Mouse (Mus musculus) left cerebral cortex, adult 2 months (tissue): ENCODE data around the gene C130026I21Rik. TPM values are rescaled to one million over a fixed set of nuclear protein-coding genes. Genes with fewer than 3 reads are reported as not detected.
"Not testable (repeated sequence)": the region's sequence is repeated elsewhere in the genome, so short reads cannot be mapped to it uniquely, and the experiment has no call there.

Experiments
- DNase-seq, 2 experiments: peaks; one replicate each; pipeline ENCODE4 v3.0.0; 2021 to 2022; ENCODE audit warnings: low spot score in 2 of 2, mixed read lengths in 1 of 2; ENCODE audit errors: extremely low spot score in 1 of 2
- H3K27ac ChIP-seq: fragments of 200-600 bp; 2 replicates; pipeline ENCODE4 v1.8.1; 2022
- H3K4me3 ChIP-seq: fragments of 200-600 bp; 2 replicates; pipeline ENCODE4 v1.8.1; 2022
- intact Hi-C: fragments of 180-260 bp; cut with DNase I; formaldehyde crosslinking; loops from one replicate; pipeline ENCODE4 v1.15.1; 2025
- total RNA-seq, 2 experiments: library from RNA; stranded (reverse); gene quantifications; 2 replicates each; pipeline ENCODE4 v1.2.3; 2021

Gene C130026I21Rik
- total RNA-seq, 2 experiments from 2014 or later, result 0.70 TPM; not detected in 1

DNA sequence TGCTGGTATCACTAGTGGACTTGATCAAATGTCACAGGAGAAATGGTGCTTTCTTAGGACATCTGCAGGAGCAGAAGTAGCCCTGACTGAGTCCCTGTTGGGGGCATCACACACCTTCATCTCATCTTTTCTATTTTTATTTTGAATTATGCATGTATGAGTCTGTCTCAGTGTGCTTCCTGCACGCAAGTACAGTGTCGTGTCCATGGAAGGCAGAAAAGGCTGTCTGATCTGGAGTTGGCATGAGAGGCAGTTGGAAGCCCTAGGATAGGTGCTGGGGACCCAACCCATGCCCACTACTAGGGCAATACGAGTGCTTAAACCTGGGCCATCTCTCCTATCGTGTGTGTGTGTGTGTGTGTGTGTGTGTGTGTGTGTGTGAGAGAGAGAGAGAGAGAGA, 165.0 kb downstream of the C130026I21Rik start:
- H3K4me3 ChIP-seq, H3K27ac ChIP-seq, DNase-seq, intact Hi-C loops: not testable (repeated sequence)

DNA sequence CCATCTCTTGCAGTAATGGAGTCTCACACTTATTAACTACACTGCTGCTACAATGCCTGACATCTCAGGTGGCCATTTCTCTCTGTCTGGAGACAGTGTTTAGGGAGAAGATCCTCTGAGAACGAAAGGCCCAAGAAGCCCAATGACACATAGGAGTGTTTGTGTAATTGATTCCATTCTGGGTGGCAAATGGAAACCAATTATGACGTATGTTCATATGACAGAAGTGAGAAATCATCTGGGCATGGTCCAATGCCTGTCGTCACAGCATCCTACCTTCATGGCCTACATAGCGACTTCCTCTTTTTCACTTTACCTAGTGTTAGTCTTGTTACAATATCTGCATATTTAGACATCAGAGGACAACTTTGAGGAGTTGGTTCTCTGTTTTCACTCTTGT, 168.6 kb downstream of the C130026I21Rik start:
- H3K27ac ChIP-seq, intact Hi-C loops, H3K4me3 ChIP-seq, DNase-seq: not testable (repeated sequence)

DNA sequence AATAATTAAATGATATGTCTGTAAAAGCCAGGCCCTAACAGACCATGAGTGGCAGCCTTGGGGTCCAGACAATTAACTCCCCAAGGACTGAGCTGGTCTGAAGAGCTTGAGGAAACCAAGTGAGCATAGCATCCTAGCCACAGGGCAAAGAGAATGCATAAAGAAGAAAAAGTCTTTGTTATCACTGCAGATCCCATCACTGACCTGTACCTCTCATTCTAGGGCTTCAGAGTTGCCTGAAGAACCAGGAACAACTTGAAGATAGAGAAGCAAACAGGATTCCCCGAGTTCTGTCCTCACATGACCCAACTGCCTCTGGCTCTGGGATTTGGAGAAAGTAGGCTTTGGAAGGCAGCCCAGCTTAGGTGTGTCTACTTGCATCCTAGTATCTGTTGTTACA, 170.5 kb downstream of the C130026I21Rik start, which contains the start of gene Gm10553:
Gene Gm10553 (plus strand): TSS at position 301 of the 400 bp plus-strand sequence.
- intact Hi-C loops, H3K4me3 ChIP-seq, H3K27ac ChIP-seq, DNase-seq: not testable (repeated sequence)

DNA sequence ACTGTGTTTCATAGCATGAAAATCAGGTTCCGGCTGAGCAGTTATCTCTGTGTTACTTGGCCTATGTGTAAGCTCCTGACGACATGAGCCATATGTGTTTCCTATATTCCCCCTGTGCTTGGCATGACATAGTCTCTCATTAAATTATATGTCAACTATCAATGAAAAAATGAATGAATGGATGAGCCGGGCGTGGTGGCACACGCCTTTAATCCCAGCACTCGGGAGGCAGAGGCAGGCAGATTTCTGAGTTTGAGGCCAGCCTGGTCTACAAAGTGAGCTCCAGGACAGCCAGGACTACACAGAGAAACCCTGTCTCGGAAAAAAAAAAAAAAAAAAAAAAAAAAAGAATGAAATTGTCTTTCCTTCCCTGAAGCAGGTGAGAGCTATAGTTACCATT, 171.3 kb downstream of the C130026I21Rik start:
- H3K27ac ChIP-seq, H3K4me3 ChIP-seq, DNase-seq, intact Hi-C loops: not testable (repeated sequence)

DNA sequence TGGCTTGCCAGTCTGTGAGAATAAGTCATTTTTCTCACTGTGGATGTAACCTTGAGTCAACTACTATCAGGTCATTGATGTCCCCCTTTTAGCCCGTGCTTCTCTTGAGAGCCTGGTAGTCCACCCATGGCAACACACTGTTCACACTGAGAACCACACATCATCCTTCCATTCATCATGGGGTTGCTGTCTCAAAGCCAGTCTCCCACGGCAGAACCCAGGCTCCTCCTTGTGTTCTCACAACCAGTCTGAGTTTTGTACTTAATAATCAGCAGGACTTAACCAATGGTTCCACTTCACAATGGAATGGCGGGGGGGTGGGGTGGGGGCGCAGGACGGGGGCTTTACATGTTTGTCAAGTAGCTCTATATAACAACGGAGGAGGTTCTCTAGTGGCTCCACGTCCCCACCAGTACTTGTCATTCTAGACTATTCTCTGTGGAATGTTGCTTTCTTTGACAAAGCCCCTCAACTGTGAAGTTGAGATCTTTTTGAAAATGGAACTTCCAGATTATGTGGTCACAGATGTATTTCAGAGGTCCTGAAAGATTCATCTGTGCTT, 177.3 kb downstream of the C130026I21Rik start:
- intact Hi-C loops, DNase-seq: not testable (repeated sequence)

DNA sequence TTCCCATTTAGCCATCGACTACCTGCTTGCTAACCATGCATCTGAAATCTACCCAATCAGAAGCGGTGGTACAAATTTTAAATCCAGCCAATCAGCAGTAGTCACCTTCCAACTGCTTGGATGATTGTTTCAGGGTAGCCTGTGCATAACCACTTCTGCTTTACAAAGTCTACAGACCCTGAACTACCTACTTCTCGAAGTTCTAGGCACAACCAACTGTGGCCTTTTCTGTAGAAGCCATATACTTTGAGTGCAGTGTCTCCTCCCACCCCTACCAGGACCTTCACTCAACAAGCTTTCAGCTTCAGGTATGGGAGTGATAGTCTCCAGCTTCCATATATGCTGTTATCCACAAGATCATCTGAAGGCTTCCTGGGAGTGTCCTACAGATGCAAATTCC, 178.2 kb downstream of the C130026I21Rik start:
- DNase-seq, H3K27ac ChIP-seq, intact Hi-C loops, H3K4me3 ChIP-seq: not testable (repeated sequence)

More for the DNA sequence above, 177.3 kb downstream of the C130026I21Rik start:
- H3K4me3 ChIP-seq, H3K27ac ChIP-seq: not testable (repeated sequence)

DNA sequence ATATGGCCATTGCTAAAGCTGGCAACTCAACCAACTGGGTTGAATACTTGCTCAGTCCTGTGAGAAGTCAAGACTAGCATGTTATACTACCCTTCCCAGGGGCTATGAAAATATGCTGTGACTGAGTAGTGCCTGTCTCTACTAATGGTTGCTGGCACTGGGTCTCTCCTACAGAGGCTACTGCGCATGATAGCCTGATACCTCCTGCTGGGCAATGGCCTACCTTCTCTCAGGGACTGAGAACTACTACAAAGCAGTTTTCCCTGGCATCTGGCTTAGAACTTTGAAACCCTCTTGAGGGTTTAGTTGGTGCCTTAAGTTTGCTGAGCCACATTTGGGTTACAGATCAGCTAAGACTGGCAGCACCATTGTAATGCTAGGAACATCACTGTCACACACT, 184.2 kb downstream of the C130026I21Rik start:
- intact Hi-C loops, DNase-seq, H3K4me3 ChIP-seq, H3K27ac ChIP-seq: not testable (repeated sequence)

DNA sequence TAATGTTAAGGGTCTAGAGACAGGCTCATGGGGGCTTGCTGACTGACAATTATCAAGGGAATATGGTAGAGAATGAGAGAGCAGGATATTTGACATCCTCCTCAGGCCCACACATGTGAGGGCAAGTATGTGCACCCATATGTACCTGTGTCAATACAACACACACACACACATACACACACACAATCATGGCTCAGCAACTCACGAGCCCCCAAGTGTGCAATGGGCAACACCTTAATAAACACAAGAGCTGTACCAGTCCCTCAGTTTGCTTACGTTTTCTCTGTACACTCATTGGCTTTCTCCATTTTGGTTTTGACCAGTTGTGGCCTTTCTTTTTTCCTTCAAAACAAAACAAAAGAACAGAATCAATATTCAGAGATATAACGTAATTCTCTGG, 185.6 kb downstream of the C130026I21Rik start:
- H3K4me3 ChIP-seq, intact Hi-C loops, DNase-seq, H3K27ac ChIP-seq: not testable (repeated sequence)

DNA sequence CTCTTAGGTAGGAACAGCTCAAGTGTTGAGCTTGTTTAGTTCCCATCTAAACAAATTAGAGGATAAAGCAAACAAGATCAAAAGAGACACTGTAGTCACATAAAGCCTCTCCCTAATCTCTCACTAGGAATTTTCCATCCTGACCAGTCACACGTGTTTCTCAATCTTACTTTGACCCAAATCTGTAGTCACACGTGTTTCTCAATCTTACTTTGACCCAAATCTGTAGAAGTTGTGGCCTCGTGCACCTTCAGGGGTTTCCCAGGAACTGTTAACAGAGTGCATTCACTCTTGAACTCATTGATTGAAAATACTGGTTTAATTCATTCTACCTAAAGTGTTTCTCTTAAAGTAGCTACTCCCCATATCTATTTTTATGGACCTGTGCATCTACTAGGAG, 197.3 kb downstream of the C130026I21Rik start:
- H3K27ac ChIP-seq, H3K4me3 ChIP-seq, intact Hi-C loops, DNase-seq: not testable (repeated sequence)

DNA sequence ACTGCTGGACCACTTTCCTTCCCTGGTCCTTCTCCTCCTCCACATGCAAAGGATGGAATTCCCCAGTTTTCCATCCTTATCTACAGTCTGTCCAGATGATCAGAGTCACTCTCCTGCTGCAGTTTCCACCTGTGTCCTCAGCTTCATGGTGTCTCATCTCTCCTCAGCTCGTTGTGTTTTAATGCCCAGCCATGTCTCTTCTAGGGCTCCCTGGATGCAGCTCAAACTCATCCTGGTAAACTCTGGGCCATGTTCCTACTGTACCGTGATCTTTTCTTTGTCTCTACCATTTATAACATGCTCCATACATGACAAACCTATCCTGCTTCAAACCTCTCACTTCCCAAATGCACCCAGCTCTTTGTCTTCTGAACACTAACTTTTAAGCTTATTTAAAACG, 198.7 kb downstream of the C130026I21Rik start:
- H3K4me3 ChIP-seq, intact Hi-C loops, DNase-seq, H3K27ac ChIP-seq: not testable (repeated sequence)

DNA sequence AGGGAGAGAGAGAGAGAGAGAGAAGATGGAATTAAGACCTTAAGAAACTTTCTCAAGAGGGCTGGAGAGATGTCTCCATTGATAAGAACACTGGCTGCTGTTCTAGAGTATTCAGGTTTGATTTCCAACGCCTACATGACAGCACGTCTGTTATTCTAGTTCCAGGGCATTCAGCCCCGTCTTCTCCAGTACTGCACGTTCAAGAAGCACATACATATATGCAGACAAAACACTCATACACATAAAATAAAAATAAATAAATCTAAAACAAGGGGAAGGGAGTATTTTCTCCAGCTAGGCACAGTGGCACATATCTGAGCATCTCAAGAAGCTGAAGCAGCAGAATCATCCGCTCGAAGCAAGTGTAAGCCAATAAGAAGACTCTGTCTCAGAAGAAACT, 234.6 kb downstream of the C130026I21Rik start:
- intact Hi-C loops, H3K27ac ChIP-seq, DNase-seq, H3K4me3 ChIP-seq: not testable (repeated sequence)

DNA sequence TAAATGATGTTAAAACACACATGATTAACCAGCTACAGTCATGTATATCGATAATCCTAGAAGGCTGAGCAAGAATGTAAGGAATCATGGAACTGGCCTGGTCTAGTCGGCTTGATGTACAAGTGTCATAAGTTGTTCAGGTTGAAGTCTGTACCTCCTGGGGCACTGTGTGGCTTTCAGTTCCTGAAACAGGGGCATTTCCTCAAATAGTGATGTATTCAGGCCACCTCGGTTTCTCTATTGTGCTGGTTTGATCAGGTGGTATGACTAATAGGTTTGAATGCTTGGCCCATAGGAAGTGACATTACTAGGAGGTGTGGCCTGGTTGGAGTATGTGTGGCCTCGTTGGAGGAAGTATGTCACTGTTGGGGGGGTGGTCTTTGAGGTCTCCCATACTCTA, 236.0 kb downstream of the C130026I21Rik start:
- H3K27ac ChIP-seq, DNase-seq, intact Hi-C loops, H3K4me3 ChIP-seq: not testable (repeated sequence)

DNA sequence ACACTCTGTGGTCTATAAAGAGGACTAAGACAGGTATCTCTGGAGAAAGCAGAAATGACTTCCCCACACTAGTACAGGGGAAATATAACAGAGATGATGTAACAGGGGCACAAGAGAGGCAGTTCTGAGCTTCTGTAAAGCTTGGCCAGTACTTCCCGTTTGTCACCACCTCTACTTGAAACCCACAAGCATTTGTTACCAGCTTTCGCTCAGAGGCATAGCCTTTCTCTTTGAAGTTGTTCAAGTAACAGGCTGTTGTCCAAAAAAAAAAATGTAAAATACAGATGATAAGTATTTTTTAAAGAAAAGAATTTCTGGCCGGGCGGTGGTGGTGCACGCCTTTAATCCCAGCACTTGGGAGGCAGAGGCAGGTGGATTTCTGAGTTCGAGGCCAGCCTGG, 236.8 kb downstream of the C130026I21Rik start:
- intact Hi-C loops, DNase-seq, H3K27ac ChIP-seq, H3K4me3 ChIP-seq: not testable (repeated sequence)

DNA sequence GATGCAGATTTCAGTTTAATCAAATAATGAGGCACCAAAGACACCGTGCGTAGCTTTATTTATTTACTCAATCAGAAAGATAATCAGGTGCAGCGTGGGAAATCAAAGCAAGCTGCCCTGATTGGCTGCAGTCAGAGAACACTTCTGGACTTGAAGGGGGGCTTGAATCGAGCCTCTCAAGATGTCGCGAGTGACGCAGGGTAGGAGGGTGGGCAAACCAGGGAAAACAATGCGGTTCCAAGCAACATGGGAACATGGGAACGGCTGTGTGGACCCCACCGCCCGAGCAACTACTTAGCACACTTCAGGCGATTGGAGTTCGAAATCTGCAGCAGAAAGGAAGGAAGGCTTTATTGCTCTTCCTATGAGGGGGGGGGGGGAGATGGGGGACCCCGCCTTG, 240.2 kb downstream of the C130026I21Rik start:
- H3K27ac ChIP-seq, intact Hi-C loops: not testable (repeated sequence)

DNA sequence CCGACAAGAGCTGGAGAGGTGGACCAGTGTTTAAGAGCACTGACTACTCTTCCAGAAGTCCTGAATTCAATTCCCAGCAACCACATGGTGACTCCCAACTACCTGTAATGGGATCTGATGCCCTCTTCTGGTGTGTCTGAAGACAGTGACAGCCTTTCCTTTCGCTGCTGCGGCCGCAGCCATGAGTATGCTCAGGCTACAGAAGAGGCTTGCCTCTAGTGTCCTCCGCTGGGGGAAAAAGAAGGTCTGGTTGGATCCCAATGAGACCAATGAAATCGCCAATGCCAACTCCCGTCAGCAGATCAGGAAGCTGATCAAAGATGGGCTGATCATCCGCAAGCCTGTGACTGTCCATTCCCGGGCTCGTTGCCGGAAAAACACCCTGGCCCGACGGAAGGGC, 258.4 kb downstream of the C130026I21Rik start:
- H3K4me3 ChIP-seq, intact Hi-C loops: not testable (repeated sequence)

More for the DNA sequence above, 240.2 kb downstream of the C130026I21Rik start:
- not testable (repeated sequence) for DNase-seq, H3K4me3 ChIP-seq

DNA sequence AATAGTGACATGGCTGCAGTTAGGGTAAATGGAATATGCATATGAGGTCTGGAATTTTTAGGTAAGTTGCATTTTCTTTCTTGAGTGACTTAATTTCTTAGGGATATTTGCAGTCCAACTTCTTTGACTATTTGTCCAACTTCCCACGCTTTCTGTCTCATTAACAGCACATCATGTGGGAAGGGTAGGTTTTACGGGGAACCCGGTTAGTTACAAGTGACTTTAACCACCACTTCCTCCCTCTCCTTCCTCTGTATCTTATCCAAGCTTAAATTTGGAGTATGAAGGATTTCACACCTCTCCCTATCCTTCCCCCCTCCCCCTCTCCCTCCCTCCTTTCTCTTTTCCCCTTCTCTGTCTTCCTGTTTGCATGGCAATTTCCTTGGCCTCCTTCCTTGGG, 259.4 kb downstream of the C130026I21Rik start:
- intact Hi-C loops, DNase-seq, H3K27ac ChIP-seq, H3K4me3 ChIP-seq: not testable (repeated sequence)

More for the DNA sequence above, 258.4 kb downstream of the C130026I21Rik start:
- H3K27ac ChIP-seq, DNase-seq: not testable (repeated sequence)

DNA sequence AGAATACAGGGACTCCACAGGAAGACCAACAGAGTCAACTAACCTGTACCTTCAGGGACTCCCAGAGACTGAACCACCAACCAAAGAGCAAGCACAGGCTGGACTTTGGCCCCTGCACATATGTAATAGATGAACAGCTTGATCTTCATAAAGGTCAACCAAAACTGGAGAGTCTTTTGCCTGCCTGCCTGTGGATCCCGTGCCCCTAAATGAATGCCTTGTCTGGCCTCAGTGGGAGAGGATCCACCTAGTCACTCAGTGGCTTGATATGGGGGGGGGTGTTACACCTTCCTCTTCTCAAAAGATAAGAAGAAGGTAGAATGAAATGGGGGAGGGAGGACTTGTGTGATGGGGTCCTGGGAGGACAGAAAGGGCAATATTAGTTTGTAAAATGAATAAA, 262.6 kb downstream of the C130026I21Rik start:
- H3K4me3 ChIP-seq, H3K27ac ChIP-seq, intact Hi-C loops, DNase-seq: not testable (repeated sequence)

DNA sequence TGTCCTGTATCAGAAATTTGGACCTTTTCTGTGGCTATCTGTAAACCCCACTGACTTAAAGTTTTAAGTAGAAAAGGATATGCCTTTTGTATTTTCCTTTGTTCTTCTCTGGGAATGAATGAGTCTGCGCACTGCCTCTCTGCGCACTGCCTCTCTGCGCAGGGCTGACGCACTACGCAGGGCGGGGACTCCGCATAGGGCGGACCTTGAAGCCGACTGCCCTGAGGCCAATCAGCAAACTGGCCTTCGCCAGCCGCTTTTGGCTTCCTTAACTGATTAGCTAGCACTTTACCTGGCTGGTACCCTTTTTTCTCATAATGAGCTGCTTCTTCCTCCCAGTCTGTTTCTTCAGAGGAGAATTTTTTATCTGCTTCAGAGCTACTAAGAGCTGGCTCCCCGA, 271.1 kb downstream of the C130026I21Rik start:
- intact Hi-C loops, H3K4me3 ChIP-seq, H3K27ac ChIP-seq, DNase-seq: not testable (repeated sequence)
